Mouse (Mus musculus) adrenal gland, postnatal 14 days (tissue): ENCODE results near the gene Tnpo3. TPM values are rescaled to one million over a fixed set of nuclear protein-coding genes. Genes with fewer than 3 reads are reported as not detected.

Experiments
- DNase-seq: peaks from one replicate; pipeline ENCODE4 v3.0.0; 2021; ENCODE audit warnings: mixed read lengths
- total RNA-seq: library from RNA; stranded (reverse); gene quantifications from 2 replicates; pipeline ENCODE4 v1.2.3, GENCODE M21; 2021

Tnpo3 gene
- total RNA-seq, 1 experiment from 2014 or later: 52.8 TPM

DNA sequence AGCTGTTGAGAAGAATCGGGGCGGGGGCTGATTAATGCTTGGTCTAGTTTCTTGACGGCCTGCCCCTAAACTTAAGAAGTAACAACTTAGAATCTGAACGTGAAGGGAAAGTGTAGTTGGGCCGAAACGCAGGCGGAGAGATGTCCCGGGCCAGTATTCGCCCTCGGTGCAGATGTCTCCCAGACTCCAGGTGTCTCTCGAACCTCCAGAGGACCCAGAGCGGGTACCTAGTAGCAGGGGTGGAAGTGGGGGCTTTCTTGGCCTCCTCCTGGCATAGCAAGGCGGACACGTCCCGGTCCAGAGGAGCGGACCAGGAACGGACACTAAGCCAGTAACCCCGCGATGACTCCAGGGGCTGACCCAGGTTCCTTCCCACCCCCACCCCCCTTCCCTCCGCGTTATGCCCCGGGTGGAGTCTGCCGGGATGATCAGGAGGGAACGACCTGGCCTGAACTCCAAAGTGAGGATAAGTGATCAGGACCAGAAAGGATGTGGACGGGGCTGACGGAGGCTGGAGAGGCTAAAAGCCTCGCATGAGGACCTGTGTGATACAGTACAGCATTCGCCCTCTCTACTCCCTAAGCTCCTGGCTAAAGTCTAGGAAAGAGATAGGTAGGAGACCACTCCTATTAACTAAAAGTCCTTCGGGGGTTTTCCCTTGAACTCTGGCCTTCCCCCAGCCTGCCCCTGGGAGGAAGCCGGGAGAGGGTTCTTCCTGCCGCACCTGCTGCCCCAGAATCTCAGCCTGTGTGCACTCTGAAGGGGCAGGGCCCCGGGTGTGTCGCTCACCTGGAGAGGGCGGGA, 82.1 kb downstream of the Tnpo3 start:
- DNase-seq: no peak

DNA sequence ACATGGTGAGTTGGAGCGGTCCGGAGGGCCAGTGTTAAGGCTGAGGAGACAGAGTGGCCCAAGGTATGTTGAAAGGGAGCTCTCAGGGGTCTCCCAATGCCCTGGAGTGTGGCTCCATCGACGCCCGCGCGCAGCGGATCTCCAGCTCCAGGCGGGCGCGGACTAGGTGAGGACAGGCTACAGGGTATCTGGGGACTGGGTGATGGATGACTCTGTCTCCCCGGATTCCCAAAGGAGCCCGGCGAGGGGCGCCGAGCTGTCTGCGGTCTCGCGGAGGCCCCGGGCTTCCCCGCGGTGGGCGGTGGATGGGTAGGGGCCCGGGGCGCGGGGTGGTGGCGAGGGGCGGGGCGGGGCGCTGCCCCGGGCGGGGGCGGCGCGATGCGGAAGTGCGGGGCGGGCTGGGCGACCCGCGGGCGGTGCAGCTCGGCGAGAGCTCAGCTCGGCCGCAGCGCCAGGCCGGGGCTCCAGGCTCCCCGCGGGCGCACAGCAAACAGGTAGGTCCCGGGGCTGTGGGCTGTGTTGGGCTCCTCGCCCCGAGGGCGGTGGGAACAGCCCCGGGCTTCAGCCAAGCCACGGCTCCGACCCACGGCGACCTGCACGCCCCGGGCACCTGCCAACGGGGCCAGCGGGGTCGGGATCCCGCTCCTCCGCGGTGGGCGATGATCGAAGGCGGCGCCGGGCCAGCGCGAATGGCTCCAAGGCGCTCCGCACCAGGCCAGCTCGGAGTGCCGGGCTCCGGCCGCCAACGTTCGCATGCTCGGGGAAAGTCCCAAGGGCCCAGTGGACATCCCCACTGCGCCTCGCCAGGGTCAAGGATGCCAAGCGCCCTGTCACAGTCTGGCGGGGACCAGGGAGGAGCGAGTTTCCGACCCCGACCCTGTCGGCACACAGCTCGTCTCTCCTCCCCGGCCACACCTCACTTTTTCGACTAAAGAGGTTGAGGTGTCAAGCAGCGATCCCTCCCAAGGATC, 83.1 kb downstream of the Tnpo3 start, which contains the start of gene Irf5:
Irf5 (plus strand) TSS at position 345 of the 971 bp plus-strand sequence.
- peak; percentile 60 for DNase-seq

DNA sequence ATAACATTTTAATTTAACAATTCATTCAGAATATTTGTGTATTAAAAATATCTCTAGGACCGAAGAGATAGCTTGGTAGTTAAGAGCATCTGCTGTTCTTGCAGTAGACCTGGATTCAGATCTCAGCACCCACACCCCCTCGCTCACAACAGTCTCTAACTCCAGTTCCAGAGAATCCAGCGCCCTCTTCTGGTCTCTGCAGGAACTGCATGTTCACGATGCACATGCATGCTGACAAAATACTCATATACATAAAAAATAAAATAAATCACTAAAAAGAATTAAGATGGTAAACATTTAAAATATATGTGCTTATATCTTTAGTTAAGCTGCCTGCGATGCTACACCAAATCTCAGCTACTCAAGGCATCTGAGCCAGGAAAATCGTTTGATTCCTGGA, 84.4 kb downstream of the Tnpo3 start:
- DNase-seq: no peak

DNA sequence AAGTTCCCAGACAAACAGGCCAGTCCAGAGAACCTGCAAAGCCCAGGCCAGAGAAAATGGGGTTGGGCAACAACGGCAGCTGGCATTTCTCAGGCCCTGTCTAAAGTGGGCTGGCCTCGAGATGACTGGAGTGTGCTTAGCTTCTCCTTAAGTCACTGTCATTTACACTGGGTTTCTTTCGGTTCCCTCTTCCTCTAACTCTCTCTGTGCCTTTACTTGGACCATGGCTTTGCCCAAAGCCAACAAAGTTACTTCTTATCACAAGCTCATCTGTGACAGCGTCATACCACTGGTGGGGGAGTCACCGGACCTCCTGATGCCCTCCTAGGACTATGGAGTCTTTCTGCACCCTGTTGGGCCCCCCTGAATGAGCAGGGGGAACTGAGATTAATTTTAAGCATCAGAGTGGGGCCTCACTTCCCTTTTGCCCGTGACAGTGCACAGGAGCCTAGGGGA, 85.6 kb downstream of the Tnpo3 start:
- DNase-seq: no peak

DNA sequence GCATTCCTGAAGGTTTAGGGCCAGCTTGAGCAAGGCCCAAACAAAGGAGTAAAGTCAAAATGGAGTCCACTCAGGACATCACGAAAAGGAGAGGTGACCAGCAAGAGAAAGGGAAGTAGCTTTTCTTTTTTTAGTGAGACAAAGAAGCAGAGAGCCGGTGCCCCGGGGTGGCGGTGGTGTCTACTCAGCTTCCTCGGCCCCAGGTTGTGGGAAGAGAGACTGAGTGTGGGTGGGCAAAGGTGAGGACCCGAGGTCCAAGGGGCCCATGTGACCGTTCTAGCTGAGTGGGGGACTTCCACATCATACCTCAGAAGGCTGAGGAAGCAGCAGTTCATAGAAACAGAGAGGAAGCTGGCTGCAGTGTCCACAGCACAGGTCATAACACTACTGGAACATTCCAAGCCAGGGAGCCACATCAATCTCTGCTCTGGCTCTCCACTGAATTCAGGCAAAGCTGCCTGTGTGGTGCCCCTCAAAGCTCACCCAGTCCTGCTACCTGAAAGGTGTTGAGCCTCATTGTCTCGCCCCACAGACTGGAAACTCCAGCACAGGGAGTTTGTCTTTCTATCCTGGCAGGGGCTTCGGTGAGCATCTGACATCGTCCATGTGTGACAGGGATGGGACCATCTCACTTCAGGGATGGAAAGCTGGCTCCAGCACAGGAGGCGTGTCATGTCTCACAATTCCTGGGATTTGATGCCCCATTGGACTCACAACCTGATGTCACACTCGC, 86.2 kb downstream of the Tnpo3 start:
- DNase-seq: no peak

DNA sequence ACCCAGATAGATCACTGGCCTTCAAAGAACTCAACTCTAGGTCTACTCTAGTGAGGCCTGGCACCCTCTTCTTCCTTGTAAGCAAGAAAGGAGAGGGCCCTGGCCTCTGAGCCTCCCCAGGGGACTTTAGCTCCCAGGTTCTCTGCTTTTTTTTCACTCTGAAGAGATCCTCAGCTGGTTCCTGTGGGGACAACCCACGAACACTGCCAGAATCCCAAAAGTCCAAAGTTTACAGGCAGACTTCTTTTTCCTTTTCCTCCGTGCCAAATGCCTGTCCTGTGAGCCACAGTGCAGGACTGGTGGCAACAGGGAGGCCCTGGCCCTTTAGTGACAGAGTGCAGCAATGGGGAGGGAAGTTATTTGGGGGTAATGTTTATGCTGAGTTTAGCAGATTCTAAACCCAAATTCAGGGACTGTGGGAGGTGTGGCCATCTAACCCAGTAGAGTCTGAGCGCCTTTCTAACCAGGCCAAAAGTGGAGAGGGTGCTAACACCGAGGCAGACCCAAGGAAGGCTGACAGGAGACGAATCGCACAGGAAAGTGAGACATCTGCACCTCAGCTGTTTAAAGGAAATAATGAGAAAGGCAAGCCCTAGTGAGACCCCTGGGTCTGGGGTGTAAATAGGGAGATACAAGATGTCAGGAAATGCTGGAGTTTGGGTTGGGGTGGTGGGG, 86.9 kb downstream of the Tnpo3 start:
- DNase-seq: no peak

DNA sequence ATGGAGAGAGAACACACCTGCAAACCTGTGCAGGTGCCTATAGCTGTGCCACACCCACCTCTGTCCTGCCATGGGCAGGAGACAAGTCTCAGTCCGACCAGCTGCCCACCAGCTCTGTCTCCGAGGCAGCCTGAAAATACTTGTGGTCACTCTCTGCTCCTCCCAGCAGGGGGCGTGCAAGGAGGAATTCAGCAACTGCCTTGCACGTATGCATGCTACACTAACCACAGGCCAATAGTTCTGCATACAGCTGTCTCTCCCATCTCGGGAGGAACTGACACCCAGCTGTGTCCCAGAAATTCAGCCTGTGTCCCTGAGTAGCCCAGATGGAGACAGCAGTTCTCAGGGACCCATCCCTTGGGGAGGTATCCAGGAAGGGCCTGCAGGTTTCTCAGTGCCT, 92.5 kb downstream of the Tnpo3 start:
- peak; percentile 84 for DNase-seq

DNA sequence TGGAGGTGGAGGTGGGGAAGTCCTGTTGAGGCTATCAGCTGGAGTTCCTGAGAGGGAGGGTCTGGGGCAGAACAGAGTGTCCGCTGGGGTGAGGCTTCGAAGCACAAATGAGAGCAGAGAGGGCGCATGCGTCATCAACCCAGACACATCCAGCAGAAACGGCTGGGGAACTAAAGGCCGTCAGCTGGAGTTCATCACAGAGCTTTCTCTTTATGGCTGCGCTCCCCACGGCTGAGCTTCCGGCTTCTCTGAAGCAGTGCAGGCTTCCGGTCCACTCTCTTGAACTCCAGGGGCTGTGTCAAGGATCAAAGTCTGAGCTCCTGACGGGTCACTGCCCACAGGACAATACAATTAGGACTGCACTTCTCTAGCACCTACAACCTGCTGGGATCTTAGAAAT, 96.4 kb downstream of the Tnpo3 start:
- DNase-seq: peak; percentile 51

DNA sequence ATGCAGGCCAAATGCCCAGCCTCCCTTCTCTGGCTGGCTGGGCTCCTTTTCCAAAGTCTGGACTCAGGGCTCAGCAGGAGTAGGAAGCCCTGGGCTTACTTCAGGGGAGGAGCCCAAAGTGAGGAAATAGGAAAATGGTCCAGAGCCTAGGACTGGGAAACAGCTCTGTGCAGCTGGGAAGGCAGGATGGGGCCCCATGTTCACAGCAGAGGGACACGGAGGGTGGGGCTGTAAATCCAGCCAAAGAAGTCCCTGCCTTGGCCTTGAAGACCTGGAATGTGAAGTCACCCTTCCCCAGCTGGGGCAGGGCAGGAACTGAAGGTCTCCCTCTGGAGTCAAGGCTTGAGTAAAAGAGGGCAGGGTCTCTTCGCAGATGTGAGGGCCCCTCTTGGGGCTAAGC, 100.6 kb downstream of the Tnpo3 start:
- no peak for DNase-seq

DNA sequence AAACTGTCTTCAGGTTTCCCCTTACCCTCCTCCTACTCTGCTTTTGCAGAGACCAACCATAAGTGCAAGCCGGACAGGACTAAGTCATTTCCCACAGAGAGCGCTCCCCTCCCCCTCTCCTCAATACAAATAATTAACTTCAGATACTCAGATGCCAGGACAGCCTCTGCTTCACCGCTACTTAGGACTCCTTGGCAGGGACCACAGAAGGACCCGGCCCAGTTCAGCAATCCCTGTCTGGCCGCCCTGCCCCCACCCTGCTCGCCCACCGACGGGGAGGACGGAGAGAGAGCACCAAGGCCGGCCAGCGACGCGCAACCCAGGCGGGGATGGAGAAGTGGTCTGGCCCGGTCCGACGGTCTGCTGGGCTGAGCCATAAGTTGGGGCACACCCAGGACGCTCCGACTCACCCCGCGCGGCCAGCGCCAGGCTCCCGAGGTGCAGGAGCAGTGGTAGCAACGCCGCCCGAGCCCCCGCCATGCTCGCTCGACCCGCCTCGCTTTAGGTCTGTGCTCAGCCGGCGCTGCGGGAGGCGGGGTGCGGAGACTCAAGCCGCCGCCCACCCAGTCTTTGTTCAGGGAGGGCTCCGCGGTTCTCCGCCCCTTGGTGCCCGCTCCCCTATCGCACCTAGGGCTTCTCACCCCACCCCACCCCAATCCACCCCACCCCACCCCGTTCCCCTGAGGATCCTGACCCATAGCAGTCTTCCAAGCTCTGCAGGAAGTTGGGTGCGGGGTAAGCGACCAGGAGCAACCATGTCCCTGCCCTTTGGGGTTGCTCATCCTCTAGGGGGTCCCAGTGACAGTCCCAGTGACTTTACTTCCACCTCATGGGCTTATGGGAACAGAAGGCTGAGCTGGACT, 102.0 kb downstream of the Tnpo3 start, which contains the start of gene Kcp:
Kcp (minus strand) TSS at position 506 of the 863 bp plus-strand sequence.
- peak; percentile 39 for DNase-seq

DNA sequence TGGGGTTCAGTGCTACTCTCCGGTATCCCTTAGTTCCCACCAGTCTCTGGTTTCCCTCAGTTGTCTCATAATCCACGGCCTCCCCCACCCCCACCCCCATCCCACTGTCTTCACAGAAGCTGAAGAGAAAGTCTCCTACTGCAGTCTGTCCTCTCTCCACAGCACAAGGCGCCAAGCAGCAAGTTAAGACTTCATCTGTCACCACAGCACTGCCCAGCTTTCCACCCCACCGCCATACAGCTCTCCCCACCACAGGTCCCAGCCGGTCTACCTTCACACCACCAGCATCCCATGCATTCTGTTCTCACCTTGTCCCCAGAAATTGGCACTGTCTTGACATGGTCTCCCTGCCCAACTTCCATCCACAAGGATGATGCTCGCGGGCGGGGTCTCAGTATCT, 102.9 kb downstream of the Tnpo3 start:
- DNase-seq: no peak

DNA sequence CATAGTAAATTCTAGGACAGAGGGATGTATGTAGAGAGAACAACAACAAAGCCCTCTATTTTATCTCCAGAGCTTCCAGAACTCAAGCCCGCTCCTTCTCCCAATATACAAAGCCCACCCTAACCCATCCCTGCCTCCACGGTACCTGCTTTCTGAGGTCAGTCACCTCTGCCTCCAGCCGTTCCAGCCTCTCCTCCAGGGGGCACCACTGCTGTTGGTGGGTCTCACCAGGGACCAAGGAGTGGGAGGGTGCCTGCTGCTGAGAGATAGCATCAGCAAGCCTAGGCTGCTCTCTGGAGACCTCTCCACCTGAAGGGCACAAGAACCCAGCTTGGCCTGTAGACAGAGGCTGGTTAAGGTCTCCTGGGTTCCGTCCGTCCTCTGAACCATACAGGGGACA, 104.2 kb downstream of the Tnpo3 start:
- DNase-seq: no peak

DNA sequence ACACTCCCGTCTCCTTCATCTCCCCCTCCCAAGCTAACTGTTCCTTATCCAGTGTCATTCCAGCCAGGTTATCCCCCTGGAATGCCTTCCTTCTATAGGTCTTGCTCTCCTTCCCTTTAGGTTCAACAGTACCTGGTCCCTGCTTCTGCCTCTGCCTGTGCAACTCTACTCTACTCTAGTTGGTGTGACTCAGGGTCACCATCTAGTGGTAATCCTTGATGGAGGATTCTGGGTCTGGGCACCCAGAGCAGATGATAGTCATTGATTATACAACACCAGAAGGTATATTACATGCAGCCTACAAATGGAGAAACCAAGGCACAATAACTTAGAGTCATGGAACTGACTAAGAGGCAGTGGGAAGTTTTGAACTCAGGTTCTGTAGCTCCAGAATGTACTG, 108.1 kb downstream of the Tnpo3 start:
- DNase-seq: no peak

DNA sequence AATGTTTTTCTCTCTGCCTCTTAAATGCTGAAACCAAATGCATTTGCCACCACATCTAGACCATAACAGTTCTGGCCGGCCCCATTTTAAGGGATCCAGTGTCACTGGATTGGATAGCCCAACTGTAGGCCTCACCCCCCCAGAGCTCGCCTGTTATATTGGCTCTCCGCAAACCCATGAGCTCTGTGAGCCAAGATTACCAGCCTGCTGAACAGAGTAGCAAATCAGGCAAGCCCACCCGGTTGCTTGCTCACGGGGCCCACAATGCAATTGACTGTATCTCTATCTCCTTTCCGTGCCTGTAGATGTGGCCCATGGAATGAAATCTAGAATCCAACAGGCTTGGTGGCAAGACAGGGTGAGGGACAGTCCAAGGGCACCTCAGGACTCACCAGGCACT, 108.9 kb downstream of the Tnpo3 start:
- DNase-seq: no peak

DNA sequence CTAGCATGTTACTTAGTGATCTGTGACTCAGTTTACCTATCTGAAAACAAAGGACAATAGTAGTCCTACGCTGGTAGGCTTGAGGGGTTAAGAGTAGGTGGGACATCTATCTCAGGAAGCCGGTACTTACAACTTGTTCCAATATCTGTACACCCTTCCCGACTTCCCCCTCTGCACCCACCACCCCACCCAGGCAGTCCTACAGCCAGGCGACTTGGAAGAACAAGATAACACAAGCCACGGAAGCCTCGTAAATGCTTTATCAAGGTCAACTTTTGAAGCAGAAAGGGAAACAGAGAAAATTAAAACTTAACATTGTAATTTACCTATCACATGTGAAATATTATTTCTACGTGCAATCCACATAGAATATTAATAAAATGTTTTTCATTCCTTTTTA, 109.5 kb downstream of the Tnpo3 start:
- DNase-seq: no peak

DNA sequence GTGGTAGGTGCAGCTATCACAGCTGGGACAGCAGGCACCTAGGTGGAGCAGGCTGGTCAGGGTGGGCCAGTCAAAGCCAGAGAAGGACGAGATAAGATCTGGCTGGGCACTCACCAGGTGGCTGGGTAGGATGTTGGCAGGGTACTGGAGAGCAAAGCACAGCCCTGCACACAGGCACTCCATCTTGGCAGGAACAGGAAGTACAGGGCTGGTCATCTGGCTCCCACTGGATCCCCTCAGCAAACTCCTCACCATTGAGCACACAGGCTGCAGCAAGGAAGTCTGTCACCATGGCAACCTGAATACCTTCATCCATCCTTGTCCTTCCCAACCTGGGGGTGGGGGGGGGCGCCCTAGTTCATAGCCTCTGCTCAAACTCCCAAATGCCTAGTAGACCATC, 111.9 kb downstream of the Tnpo3 start:
- no peak for DNase-seq

DNA sequence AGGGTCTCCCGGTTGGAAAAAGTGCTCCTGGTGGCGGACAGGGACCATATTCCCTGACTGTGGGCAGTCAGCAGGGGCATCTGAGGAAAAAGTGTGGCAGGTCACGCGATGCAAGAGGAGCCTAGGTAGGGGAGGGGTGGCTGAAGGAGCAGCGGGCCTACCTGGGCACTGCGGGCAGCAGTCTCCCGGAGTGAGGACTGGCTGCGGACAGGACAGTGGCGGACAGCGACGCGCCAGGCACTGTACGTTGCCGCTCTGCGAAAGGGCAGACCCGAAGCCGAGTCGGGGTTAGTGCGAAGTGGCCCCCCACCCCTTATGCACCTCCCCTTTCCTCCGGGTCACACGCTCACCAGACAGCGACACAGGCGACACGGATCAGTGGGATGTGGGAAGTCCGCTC, 113.4 kb downstream of the Tnpo3 start:
- no peak for DNase-seq

DNA sequence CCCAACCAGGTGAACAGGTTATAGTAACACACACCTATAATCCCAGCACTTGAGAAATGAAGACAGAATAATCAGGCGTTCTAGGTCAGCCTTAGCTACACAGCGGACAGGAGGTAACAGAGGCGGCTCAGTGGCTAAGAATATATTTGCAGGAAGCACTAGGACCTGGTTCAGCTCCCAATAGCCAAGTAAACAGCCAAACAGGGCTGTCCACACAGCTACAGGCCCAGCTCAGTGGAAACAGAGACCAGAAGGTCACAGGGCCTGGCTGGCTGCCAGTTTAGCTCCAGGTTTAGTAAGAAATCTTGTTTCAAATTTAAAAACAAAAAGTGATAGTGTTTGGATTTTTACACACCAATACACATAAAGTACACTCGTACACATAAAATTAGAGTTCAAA, 115.6 kb downstream of the Tnpo3 start:
- DNase-seq: peak; percentile 75
